Mouse (Mus musculus): ENCODE results near the gene Mtf2.
"Not testable (repeated sequence)": the region's sequence is repeated elsewhere in the genome, so short reads cannot be mapped to it uniquely, and the experiment has no call there.

The Mtf2 gene

DNA sequence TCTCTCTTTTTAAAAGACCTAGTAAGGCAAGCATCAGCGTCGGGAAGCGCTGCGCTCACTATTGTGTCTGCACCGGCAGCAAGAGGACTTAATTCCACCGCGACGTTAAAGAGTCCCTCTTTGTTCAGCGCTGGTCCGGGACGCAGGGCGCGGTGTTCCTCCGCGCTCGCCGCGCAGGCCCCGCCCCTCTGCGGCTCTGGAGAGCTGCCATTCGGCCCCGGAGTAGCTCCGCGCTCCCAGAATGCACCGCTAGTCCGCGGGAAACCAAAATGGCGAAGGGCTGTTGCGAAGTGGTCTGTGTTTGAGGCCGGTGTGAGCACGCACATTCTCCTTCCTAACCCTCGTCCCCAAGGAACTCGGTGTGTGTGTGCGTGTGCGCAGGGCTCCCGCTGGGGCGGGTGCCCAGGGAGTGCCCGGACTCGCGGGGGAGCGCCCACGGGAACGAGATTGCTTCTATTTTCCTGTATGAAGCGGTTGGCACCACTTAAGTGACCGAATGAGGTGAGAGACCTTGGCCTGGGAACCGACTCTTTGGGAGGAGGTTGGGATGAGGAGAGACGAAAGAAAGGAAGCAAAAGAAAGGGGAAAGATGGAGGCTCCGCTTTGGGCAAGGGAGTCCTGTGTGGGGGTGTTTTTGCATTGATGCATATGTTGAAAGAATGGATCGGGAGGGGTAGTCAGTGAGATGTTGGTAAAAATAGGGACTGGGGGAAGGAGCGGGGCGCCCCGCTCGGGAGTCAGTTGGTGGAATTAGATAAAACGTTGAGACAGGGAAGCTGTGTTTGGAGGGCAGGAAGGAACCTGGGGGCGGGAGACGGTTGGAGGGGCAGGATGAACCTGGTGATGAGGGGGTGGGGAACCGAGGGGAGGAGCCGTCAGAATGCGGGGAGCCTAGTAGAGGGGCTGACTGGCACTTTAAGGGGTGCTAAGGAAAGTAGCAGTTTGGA is at the start of gene Mtf2:
Gene Mtf2 (plus strand): TSS at position 210 of the 947 bp plus-strand sequence.
- peak; percentile 97 for DNase-seq (ENCODE audit: low spot score)

DNA sequence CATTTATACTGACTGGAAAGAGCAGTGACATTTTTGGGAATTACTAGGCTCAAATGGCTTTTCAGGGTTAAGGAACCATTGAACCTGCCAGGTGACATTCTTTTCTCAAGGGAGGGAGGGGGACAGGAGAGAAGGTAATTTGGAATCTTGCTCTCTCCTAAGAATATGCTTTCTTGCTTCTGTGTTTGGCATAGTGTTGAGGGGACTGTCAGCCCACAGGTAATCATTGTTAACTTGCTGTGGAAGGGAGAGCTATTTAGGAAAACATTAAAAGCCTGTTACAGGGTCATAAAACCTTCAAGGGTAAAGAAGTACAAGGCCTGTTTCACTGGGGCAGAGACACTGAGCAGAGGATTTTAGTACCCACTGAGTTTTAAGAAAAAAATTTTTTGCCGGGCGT is 48.2 kb upstream of the Mtf2 start:
- no peak for DNase-seq (ENCODE audit: low spot score)

- no peak for DNase-seq (ENCODE audit: low spot score)
Observed at GRCm38 (mm10) chr5:108019367-108019766, 46.1 kb upstream of the Mtf2 start.

DNA sequence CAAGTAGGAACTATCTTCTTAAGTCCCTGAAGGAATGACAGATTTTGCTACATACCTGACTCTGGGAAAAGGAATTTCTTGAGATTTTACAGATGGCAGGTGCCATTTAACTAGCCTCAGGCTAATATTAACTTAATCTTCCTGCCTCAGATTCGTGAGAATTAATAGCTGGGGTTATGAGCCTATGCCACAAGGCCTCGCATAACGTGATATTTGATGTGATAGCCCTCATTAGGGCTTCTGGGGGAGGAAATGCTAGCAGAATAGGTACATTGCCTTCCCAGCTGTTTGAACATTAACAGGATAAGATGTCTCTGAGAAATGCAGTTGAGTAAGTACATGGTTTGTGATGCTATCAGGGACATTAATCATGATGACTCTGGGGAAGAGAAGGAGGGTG is 44.1 kb upstream of the Mtf2 start:
- peak; percentile 20 for DNase-seq (ENCODE audit: low spot score)

- DNase-seq (ENCODE audit: low spot score), result no peak
Observed at GRCm38 (mm10) chr5:108028230-108028629, 37.2 kb upstream of the Mtf2 start.

DNA sequence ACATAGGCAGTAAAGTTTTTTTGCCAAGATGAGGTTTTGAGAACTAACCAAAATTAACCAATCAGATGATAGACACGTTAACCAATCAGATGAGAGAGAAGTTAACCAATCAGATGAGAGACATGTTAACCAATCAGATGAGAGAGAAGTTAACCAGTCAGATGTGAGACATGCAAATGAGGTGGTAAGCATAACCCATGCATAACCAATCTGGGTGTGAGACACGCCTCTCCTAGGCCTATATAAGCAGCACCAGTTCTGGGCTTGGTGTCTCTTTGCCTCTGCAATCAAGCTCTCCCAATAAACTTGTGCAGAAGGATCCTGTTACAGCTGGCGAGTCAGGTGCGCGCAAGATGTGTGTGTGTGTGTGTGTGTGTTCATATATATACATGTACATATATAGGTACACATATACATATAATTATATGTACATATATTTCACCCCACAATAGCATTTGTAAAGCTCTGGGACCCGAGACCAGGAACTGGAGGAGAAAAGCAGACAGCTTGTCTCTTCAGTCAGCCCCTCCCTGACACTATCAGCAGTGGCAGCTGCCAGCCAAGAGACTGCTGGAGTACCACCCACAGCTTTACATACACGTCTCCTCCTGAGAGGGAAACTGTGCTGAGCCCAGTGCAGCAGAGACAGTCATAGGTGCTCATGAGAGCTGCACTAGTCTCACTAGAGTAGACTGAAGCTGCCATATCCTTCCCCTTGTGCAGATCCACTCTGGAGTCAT is 36.5 kb upstream of the Mtf2 start:
- DNase-seq (ENCODE audit: low spot score), result not testable (repeated sequence)

DNA sequence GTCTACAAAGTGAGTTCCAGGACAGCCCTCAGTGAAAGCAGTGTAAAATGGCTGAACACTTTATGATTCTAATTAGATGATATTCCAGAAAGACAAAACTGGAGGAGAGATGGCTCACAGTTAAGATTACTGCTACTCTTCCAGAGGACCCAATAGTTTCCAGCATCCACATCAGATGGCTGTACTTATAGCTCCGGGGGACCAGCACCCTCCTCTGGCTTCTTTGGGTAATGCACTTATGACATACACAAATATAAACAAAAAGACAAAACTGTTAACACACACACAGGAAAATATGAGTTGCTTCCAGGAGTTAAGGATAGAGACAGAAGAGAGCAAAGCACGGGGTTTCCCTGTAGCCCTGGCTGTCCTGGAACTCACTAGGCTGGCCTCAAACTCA is 35.5 kb upstream of the Mtf2 start:
- DNase-seq (ENCODE audit: low spot score), result no peak

DNA sequence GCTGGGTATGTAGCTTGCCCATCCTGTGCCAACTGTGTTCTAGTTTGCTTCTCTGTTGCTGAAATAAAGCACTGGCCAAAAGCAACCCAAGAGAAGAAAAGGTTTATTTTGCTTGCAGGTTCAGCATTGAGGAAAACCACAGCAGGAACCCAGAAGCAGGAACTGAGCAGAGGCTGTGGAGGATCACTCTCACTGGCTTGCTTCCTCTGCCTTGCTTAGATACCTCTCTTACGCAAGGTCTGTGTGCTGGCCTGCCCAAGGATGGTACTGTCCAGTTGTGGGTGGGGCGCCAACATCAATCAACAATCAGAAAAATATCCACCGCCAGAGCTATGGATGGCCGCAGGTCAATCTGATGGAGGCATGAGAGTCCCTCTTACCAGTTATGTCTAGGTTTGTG is 34.2 kb upstream of the Mtf2 start:
- DNase-seq (ENCODE audit: low spot score), result no peak

DNA sequence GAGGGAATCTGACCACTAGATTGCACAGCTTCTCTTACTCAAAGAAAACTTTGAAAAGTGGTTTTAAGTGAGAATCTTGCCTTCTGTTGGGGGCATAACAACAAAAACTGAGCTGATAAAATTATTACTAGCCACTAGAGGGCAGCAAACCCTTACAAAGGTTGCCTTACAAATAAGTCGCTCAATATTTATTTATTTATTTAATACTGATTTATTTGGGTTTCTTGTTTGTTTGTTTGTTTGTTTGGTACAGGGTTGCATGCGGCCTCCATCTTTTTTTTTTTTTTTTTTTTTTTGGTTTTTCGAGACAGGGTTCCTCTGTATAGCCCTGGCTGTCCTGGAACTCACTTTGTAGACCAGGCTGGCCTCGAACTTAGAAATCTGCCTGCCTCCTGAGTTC is 31.3 kb upstream of the Mtf2 start:
- DNase-seq (ENCODE audit: low spot score), result peak; percentile 69

DNA sequence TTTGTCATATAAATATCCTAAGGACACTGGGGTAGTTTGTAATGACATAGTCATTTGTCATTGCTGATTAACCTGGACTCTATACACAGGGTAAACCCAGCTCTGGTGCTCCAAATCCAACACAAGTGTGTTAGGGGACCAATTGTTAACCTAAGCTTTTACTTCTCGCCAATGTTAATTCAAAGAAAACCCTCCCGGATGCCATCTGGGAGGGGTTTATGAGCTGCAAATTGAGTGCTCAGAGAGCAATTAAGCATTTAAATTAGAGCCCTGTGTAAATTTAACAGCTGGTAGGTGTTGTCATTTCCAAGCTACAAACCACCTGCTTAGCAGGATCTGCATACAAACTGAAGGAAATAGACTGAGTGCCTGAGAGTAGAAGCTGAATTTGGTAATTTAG is 30.0 kb upstream of the Mtf2 start:
- DNase-seq (ENCODE audit: low spot score), result no peak

DNA sequence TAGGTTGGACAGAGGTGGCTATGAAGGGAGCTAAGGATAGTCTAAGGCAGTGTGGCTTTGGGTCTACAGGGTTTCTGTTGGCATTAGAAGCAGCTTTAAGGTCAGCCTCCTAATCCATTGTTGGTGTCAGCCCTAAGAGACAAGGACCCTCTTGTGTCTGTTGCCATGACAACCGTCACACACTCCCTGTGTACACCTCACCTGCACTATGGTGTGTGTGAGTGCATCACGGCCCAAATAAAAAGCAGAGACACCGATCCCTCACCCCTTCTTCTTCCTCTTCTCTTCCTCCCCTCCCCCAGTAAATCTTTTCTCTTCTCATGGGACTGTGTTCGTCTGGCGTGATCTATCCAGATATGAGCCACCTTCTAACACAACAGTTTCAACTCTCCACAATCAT is 23.4 kb upstream of the Mtf2 start:
- DNase-seq (ENCODE audit: low spot score), result no peak

GRCm38 (mm10) chr5:108043908-108044307 is 21.6 kb upstream of the Mtf2 start:
- no peak for DNase-seq (ENCODE audit: low spot score)

- DNase-seq (ENCODE audit: low spot score), result no peak
Observed at GRCm38 (mm10) chr5:108049711-108050268, 15.7 kb upstream of the Mtf2 start.

GRCm38 (mm10) chr5:108051026-108051425 is 14.4 kb upstream of the Mtf2 start:
- DNase-seq (ENCODE audit: low spot score), result no peak

DNA sequence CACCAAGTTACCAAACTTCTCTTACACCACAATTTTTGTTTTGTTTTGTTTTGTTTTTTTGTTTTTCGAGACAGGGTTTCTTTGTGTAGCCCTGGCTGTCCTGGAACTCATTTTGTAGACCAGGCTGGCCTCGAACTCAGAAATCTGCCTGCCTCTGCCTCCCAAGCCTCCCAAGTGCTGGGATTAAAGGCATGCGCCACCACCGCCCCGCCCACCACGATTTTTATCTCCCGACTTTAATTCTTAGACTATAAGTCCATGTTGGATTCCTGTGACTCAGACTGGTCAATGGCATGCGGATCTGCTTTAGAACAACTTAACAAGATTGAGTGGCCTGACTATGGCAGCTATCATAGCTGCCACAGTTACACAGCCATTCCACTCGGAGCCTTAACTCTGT is 13.7 kb upstream of the Mtf2 start:
- not testable (repeated sequence) for DNase-seq (ENCODE audit: low spot score)

DNA sequence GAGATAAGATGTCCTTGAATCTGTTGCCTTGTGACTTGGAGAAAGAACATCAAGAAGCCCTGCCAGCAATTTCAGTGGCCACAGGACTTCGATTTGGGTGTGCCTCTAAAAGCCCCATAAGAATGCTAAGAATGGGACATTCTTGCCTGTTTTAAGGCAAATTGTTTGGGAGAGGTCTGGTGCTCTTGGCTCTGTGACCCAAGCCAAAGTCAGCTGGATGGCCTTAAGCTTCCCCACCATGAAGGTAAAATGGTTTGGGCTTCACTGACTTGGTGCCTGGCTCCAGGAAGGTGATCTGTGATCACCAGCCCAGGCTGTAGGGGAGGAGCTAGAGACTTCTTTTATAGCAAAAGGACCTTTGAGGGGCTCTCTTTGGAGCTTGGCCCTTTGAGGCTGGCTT is 13.3 kb upstream of the Mtf2 start:
- DNase-seq (ENCODE audit: low spot score), result no peak

DNA sequence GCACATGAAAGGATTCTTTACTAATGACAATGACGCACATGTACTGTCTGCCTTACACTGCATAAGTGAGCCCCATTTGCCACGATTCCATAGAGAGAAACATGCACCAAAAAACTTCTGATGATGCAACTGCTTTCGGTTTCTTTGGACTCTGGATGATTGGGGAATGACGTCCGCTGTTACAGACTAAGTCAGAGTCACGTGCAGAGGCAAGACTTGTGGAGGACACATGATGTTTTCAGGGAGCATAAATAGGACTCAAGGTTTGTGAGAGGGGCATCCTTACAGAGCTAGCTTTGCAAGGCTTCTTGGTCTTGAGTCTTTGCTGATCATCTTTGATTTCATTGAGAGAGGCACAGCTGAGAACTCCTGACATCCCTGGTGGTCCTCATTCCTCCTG is 11.9 kb upstream of the Mtf2 start:
- no peak for DNase-seq (ENCODE audit: low spot score)

- no peak for DNase-seq (ENCODE audit: low spot score)
Observed at GRCm38 (mm10) chr5:108060413-108060812, 5.1 kb upstream of the Mtf2 start.

DNA sequence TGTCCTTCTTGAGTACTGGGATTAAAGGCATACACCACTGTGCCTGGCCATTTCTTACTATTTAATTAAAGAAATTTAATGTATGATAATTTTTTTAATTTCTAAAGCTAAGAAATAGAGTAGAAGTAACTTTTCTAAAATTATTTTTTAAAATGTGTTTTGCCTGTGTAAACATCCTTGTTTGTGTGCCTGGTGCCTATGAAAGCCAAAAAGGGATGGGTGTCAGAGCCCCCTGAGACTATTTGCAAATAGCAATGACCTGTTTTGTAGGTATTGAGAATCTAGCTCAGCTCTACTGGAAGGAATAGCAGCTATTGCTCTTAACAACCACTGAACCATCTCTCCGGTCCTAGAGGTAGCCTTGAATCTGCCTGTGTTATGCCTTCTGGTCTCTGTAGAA is 6.8 kb downstream of the Mtf2 start:
- no peak for DNase-seq (ENCODE audit: low spot score)

GRCm38 (mm10) chr5:108076241-108076640 is 10.8 kb downstream of the Mtf2 start:
- no peak for DNase-seq (ENCODE audit: low spot score)

- no peak for DNase-seq (ENCODE audit: low spot score)
Observed at GRCm38 (mm10) chr5:108076833-108077540, 11.5 kb downstream of the Mtf2 start.

- DNase-seq (ENCODE audit: low spot score), result no peak
Observed at GRCm38 (mm10) chr5:108079603-108080002, 14.1 kb downstream of the Mtf2 start.

Data from MN1 (cell line).